11 mouse cellular contexts compared by ENCODE assay signal in the genomic region with DNA sequence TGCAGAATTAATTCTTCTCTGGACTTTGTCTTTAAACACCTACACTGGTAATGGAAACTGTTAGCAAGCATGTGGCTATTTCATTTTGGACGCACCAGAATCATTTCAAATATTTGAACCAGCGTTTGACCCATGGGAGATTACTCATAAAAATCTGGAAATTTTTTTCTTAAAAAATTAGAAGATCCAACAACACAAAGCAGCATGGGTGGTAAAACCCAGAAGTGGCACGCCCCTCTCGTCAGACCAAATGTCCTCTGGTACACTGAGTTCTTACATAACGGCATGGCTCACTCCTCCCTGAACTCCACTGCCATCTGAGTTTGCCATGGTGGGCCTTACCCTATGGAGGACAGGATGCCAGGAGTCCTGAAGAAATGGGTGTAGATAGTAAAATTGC.
"Had no signal": no experiment of that assay in that cellular context is flagged by ENCODE, and none has a peak within 500 bp of the region (broad histone marks: within the 10 kb centered on the region; RNA-seq: fewer than 3 reads in every experiment).

No protein-coding gene starts in this region.

- H3K36me3 ChIP-seq: kidney, embryonic 15.5 days; limb, embryonic 10.5 days; liver, embryonic 15.5 days; neural tube, embryonic 13.5 days; stomach, embryonic 15.5 days had no signal

- H3K27me3 ChIP-seq: kidney, embryonic 15.5 days; liver, embryonic 15.5 days; neural tube, embryonic 13.5 days; stomach, embryonic 15.5 days had no signal

- H3K9me3 ChIP-seq: kidney, embryonic 15.5 days; limb, embryonic 10.5 days; liver, embryonic 15.5 days; neural tube, embryonic 13.5 days; stomach, embryonic 15.5 days had no signal

- H3K27ac ChIP-seq: kidney, embryonic 15.5 days; limb, embryonic 10.5 days; liver, embryonic 15.5 days; neural tube, embryonic 13.5 days; stomach, embryonic 15.5 days had no signal

- DNase-seq: kidney, postnatal 14 days; lung, adult 2 months; lung, postnatal 36 days; retina, postnatal 1 day; right cerebral cortex, postnatal 4 days; thymus, postnatal 4 days had no signal

- H3K4me3 ChIP-seq: kidney, embryonic 15.5 days; limb, embryonic 10.5 days; liver, embryonic 15.5 days; neural tube, embryonic 13.5 days; stomach, embryonic 15.5 days had no signal

- H3K4me1 ChIP-seq: liver, embryonic 15.5 days; neural tube, embryonic 13.5 days; stomach, embryonic 15.5 days had no signal
